Mouse (Mus musculus) thymus, adult 2 months (tissue): ENCODE measurements around the gene Fam3b.

ENCODE experiments used
- CTCF ChIP-seq: fragments of 200-500 bp; IDR thresholded peaks from 2 replicates; pipeline ENCODE4 v1.5.1; 2012; ENCODE audit warnings: mild to moderate bottlenecking, control low read depth, low read length, moderate library complexity, borderline replicate concordance; ENCODE audit not compliant: control insufficient read depth, poor library complexity, insufficient read depth; ENCODE audit errors: extremely low read depth
- POLR2A ChIP-seq: fragments of 200-500 bp; IDR thresholded peaks from 2 replicates; pipeline ENCODE4 v1.6.1; 2012; ENCODE audit warnings: mild to moderate bottlenecking, low read length, control low read depth, moderate library complexity; ENCODE audit not compliant: control insufficient read depth, poor library complexity, insufficient read depth; ENCODE audit errors: extremely low read depth

- no peak for TF ChIP-seq CTCF
- no peak for TF ChIP-seq POLR2A
Observed at GRCm38 (mm10) chr16:97430091-97430490, 84.5 kb downstream of the Fam3b start.
